7 mouse cellular contexts compared by ENCODE assay signal in the genomic region with DNA sequence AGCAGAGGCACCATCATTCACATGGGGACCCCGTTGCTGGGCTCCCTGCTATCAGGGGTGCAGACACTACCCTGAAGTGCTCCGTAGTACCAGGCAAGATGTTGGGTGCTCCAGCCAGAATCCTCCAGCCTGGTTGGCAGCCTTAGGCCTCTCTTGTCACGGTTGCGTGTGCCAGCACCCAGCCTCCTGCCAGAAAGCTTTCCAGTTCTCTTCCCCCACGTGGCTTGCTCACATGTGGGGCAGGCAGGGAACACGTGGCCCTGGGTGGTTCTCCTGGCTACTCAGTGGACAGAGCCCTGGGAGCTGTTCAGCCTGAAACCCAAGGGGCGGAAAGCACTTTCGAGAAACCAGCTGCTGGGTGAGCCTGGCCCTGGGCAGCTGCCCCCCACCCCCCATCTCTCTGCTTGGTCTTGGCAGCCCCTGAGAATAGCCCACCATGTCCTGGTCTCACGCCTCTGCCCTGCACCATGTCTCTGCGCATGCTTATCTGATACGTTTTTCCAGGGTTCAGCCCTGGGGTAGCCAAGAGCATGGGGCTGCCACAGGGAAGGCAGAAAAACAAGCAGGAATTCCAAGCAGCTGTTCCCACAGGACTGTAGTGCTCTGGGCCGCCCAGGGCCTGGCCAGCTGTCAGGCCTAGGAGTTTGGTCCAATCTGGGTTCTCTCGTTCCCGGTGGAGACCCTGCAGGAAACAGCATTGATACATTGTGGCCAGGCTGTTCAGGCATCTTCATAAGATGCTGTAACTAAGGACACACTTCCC. TPM values are rescaled to one million over a fixed set of nuclear protein-coding genes. Genes with fewer than 3 reads are reported as not detected.
DNase-seq lines count a peak whose midpoint lies in the region; ATAC-seq and TF ChIP-seq lines count a peak whose summit lies in the region.

No protein-coding gene starts in this region.

- H3K4me1 ChIP-seq in intestine, postnatal 0 days (replicated peaks; ENCODE audit: control insufficient read depth, insufficient read depth, low read length) = no peaks in the 10 kb centered on the region

- no peaks in the 10 kb centered on the region for H3K27me3 ChIP-seq in intestine, postnatal 0 days (replicated peaks; ENCODE audit: control insufficient read depth, insufficient read depth, low read length)

- H3K9ac ChIP-seq in intestine, postnatal 0 days (ENCODE audit: low read depth, low read length) = no peak overlapping the region

- no peak overlapping the region for H3K4me2 ChIP-seq in intestine, postnatal 0 days (replicated peaks; ENCODE audit: low read depth)

- no peaks in the 10 kb centered on the region for H3K9me3 ChIP-seq in intestine, postnatal 0 days (ENCODE audit: control insufficient read depth)

- WGBS in intestine, postnatal 0 days = 62% methylated on average over 14 of the region's 14 CpGs

- peak; percentile 85 for DNase-seq in adrenal gland, postnatal 10 days
- peak; percentile 80 for DNase-seq in cerebellum, adult 8-10 months
- DNase-seq in gastrocnemius, adult 2 months = peak; percentile 97
- peak; percentile 68 to 93 for DNase-seq in left cerebral cortex, adult 9 months (ENCODE audit: low spot score in 2 of 2)
- DNase-seq in ovary, postnatal 36 days (ENCODE audit: low spot score) = peak; percentile 81

- H3K36me3 ChIP-seq in intestine, postnatal 0 days (ENCODE audit: control insufficient read depth, insufficient read depth) = no peaks in the 10 kb centered on the region

- intact Hi-C loops in gastrocnemius, adult 2 months (cut with DNase I) = loop anchor here (2.0 to 5.0 kb wide), 2 partner anchors 20 to 44 kb away; no protein-coding TSS in a partner anchor

- H3K27ac ChIP-seq in gastrocnemius, adult 2 months = peak overlapping the region; percentile 85
- H3K27ac ChIP-seq in intestine, postnatal 0 days (ENCODE audit: low read depth, low read length) = peak overlapping the region; percentile 60

- peak overlapping the region; percentile 11; the same call in 1 of the 2 replicates for H3K4me3 ChIP-seq in gastrocnemius, adult 2 months
- no peak overlapping the region for H3K4me3 ChIP-seq in intestine, postnatal 0 days (ENCODE audit: low read depth, low read length)

- TF ChIP-seq CTCF in gastrocnemius, adult 2 months (IDR thresholded peaks at IDR 0.05) = no peak
- no peak for TF ChIP-seq CTCF in intestine, postnatal 0 days (IDR thresholded peaks at IDR 0.05; ENCODE audit: low read depth)

- ATAC-seq in intestine, postnatal 0 days = peak; percentile 41; the same call in 1 of the 2 replicates
- no peak for ATAC-seq in erythroblast, adult 5-6 weeks (replicated peaks; ENCODE audit: low FRiP score, poor library complexity, severe bottlenecking)

RNA-seq across cellular contexts. Expression of a gene that starts 54.2 kb away (rescaled TPM):
- 1 to 10 TPM; 5.9 to 7.7 TPM for total RNA-seq in adrenal gland, postnatal 10 days (2021)
- 10 to 100 TPM in 1 of 2 experiments, 1 to 10 TPM in 1; 9.5 to 19.6 TPM for total RNA-seq in gastrocnemius, adult 2 months (2021)
- polyA plus RNA-seq in intestine, postnatal 0 days (2015; fragmentation: Nextera tagmentation; extraction: Ambion mirVana) = 9.1 and 9.2 TPM in 2 replicates
- 1.9 and 3.1 TPM in 2 replicates for total RNA-seq in erythroblast, adult 5-6 weeks (2015; ENCODE audit: low replicate concordance)
- total RNA-seq in erythroblast, adult 5-6 weeks (2017; ENCODE audit: low replicate concordance) = 2.9 and 3.0 TPM in 2 replicates

RNA-seq across cellular contexts. Expression of a gene that starts 54.8 kb away (rescaled TPM):
- total RNA-seq in adrenal gland, postnatal 10 days (2021) = 10 to 100 TPM; 43.2 to 44.8 TPM
- 10 to 100 TPM; 23.9 to 27.6 TPM for total RNA-seq in gastrocnemius, adult 2 months (2021)
- 39.4 and 44.9 TPM in 2 replicates for polyA plus RNA-seq in intestine, postnatal 0 days (2015; fragmentation: Nextera tagmentation; extraction: Ambion mirVana)
- total RNA-seq in erythroblast, adult 5-6 weeks (2015; ENCODE audit: low replicate concordance) = 0.38 and 5.4 TPM in 2 replicates
- 8.0 and 9.2 TPM in 2 replicates for total RNA-seq in erythroblast, adult 5-6 weeks (2017; ENCODE audit: low replicate concordance)
